Mouse (Mus musculus) CD4-positive helper T cell, adult 2 months (primary cell): ENCODE results near the gene Lamc2.

Experiments used
- DNase-seq: peaks from one replicate; pipeline ENCODE4 v3.0.0-alpha.2; 2012; ENCODE audit warnings: low read depth, missing footprints, low spot score

Gene Lamc2

DNA sequence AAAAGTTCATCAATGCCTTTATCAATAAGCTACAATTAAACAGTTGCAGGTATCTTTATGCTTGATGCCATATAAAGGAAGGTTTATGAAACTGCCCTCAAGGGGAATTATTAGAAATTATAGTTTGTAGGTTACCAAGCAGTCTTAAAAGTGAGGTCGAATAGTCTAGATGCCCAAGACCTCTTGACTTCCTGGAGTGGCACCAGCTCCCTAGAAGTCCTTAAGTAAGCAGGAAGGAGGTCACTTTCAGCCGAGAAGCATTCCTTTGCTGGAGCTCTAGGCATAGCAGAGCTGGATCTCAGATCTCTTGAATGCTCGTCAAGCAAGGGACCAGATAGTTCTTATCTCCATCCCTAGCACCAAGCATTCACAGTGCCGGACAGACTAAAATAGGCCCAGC lies 58.6 kb downstream of the Lamc2 start:
- no peak for DNase-seq

DNA sequence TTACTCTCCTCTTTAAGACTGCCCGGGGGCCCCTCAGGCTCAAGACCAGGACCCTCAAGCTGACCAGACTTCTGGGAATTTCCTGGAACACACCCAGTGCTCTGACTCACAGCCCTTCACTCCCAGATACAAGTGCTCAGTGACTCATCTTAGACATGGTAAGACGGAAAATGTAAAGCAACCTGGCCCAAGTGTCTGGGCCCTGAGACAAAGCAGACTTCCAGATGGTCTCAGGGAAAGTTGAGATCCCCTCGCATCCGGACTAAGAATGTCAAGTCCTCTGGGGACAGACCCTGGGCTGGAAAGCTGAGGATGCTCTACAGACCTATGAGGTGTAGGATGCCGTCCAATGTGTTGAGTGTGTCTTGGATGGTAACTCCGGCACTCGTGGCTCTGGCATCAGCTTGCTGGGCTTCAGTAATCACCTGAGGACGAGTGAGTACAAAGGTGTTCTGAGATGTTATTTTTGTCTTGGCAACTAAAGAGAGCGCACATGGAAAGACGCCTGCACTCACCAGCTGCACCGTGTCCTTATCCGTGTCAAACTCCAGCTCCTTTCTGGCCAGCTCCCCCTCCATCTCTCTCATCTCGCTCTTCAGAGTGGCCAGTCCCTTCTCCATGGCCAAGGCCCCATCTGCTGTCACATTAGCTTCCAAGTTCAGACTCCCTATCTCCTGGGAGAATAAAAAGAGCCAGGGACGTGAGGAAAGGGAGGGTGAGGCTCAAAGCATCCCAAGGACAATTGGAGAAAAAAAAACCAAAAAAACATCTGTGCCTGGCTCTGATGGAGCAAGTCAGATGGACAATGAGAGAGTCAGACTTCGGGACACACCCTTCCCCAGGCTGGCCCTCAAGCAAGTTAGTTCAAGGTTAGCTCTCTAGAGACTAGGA lies 59.5 kb downstream of the Lamc2 start:
- DNase-seq, result no peak

DNA sequence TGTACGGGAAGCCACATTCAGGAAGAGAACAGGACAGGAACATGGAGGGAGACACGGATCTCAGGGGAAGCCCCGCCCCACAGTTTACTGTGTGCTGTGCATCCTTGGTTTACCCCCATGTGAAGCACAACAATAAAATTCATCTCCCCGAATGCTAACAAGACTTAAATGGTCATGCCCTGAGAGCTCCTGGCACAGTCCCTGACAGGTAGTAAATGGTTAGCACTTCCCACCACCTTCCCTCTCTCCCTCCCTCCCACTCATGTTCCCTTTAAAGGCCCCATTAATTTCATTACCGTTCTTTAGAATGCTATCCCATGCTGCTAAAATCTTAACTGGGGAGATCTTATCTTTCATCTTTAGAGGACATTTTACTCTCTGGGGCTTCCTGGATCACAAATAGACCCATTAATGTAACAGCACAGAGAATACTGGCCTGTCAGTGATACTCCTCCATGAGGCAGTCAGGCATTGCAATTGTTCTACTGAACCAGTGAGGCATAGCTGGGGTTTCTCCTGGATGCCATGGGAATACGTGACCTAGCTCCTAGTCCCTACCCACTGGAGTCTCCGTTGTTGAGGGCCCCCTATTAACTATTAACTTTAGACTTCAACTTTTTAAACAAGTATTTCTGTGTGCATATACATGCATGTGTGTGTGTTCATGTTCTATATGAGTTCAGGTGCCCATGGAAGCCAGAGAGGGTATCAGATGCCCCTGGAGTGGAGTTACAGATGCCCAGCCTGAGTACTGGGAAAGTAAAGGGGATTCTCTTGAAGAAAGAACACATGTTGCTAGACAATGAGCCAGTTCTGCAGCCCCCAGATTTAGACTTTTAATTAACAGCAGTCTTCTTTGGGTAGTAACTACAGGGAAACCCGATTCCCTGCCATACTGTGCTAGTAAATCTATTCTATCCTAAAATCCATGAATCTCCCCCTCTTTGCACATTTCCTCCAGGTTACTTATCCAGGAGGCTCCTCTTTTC lies 60.7 kb downstream of the Lamc2 start:
- no peak for DNase-seq

DNA sequence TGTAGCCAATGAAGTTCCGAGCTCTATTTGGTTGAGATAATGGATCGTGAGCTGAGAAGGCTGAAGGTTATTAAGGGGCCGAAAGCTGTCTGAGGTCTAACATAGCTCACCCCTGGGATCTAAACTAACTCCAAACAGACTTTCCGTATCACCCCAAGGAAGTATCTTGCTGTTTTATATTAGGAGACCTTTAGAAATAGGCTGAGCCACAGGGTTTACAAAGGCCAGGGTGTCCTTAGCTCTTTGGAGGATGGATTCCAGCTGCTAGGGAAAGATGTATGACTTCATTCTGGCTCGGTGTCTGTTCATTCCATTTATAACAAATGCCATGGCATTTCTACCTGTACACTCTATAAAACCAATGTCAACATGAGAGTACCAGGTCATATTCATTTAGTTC lies 61.7 kb downstream of the Lamc2 start:
- no peak for DNase-seq

- no peak for DNase-seq
These were observed 63.5 kb downstream of the Lamc2 start for GRCm38 (mm10) chr1:153122764-153123163.

GRCm38 (mm10) chr1:153121320-153121719 lies 64.9 kb downstream of the Lamc2 start:
- DNase-seq, result no peak

DNA sequence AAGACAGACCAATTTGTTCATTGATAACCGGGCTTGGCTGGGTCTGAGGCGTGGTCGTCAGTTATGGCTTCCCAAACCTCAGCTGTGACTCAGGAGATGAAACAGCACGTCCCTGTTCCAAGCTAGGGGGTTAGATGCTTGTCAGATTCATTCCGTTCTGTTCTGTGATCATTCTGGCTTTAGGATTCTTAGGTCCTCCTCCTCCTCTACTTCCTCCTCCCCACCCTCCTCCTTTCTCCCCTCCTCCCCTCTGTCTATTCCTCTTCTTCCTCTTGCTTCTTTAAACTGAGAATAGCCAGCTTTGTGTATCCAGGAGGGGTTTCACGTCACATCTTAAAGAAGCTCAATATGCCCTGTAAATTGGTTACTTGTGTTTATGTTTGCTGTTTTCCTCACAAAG lies 65.7 kb downstream of the Lamc2 start:
- DNase-seq, result no peak

GRCm38 (mm10) chr1:153115315-153115714 lies 70.9 kb downstream of the Lamc2 start:
- no peak for DNase-seq

DNA sequence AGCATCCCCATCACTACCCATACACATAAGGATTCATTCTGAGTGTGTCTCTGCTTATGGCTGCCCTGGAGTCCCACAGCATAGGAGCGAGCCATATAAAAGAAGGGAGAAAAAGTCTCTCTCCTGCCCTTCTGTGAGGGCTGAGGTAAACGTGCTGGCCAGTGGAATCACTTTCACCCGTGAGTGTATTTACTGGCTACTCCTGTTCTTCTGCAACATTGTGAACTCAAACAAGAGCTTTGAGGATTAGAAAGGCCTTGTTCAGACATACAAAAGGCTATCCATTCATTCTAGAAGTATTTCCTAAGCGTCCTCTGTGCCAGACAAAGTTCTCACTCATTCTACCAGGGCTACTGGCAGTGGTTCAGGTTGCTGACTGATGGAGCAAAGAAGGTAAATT lies 74.7 kb downstream of the Lamc2 start:
- no peak for DNase-seq

- no peak for DNase-seq
These were observed 76.4 kb downstream of the Lamc2 start for GRCm38 (mm10) chr1:153109836-153110235.

GRCm38 (mm10) chr1:153109346-153109745 lies 76.9 kb downstream of the Lamc2 start:
- DNase-seq, result no peak

GRCm38 (mm10) chr1:153107866-153108265 lies 78.4 kb downstream of the Lamc2 start:
- no peak for DNase-seq

GRCm38 (mm10) chr1:153104804-153105203 lies 81.4 kb downstream of the Lamc2 start:
- no peak for DNase-seq

DNA sequence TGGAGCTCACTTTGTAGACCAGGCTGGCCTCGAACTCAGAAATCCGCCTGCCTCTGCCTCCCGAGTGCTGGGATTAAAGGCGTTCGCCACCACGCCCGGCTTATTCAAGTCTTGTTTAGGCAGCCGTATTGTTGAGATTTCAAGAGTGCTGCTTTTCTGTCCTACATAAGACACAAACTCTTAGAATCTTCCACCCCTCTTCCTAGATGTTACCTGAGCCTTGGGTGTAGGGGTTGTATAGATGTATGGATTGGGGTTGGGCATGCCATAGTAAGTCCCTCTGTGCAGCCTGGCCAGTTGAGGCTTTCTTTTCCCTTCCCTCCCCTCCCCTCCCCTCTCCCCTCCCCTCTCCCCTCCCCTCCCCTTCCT lies 83.1 kb downstream of the Lamc2 start:
- no peak for DNase-seq

GRCm38 (mm10) chr1:153102296-153103185 lies 83.7 kb downstream of the Lamc2 start:
- DNase-seq, result no peak

- peak; percentile 45 for DNase-seq
These were observed 84.8 kb downstream of the Lamc2 start for GRCm38 (mm10) chr1:153101327-153101880.

DNA sequence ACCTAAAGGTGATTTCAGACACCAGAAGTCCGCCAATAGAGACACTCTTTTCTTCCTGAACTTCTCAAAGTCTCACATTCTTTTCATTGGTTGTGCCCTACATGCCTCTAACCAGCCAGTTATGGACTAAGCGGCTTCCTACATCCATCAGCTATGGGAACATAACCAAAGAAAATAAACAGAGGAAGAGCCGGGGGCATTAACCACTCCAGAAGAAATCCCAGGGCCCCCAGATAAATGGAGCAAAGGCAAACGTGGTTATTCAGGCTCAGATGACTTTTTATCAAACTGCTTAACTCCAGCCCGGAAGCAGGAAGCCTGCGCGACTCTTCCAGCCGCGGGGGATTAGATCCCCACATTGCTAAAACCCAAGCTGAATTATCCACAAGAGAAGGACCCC lies 85.3 kb downstream of the Lamc2 start:
- no peak for DNase-seq

GRCm38 (mm10) chr1:153098586-153098985 lies 87.7 kb downstream of the Lamc2 start:
- DNase-seq, result no peak

GRCm38 (mm10) chr1:153097017-153097675 lies 89.1 kb downstream of the Lamc2 start:
- no peak for DNase-seq
